Mouse (Mus musculus) kidney, adult 2 months (tissue): ENCODE measurements around the gene Etd.

Experiments
- CTCF ChIP-seq: fragments of 200-500 bp; conservative IDR thresholded peaks from 2 replicates; pipeline ENCODE4 v1.5.1; 2011; ENCODE audit warnings: low read depth, mild to moderate bottlenecking, control low read depth, low read length, moderate library complexity, mixed read lengths; ENCODE audit not compliant: insufficient read depth, insufficient read length
- POLR2A ChIP-seq: fragments of 200-500 bp; IDR thresholded peaks from one replicate; pipeline ENCODE4 v1.6.1; 2011; ENCODE audit warnings: low read depth, low read length, control low read depth

DNA sequence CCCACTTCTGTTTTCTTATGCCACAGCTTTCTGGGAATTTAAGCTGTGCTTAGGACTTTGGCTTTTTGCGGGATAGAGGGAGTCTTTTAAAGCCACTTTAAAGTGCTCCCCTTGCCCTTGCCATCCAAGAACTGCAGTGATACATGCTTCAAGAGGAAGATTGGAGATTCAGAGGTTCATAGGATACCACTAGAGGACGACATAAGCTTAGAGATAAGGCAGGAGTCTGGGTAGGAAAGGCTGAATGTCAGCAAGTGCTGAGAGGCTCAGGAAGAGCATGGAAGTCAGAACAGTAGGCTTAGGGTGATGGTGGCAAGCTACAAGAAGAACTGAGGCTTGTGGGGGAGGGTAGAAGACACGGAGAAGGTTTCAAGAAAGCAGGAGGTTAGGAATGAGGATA lies 24.9 kb downstream of the Etd start:
- no peak; the same call in 1 of the 2 replicates for TF ChIP-seq CTCF
- no peak for TF ChIP-seq POLR2A
